Mouse (Mus musculus): ENCODE data around the gene Gm49776.

GRCm38 (mm10) chr16:18220001-18220400, 38.1 kb downstream of the Gm49776 start:
- TF ChIP-seq POLR2A (IDR thresholded peaks at IDR 0.05; ENCODE audit: control insufficient read depth, extremely low read depth, insufficient read depth, low read length, poor library complexity): no peak
- no peak for TF ChIP-seq CTCF (IDR thresholded peaks at IDR 0.05; ENCODE audit: borderline replicate concordance, control insufficient read depth, extremely low read depth, insufficient read depth, low read length, poor library complexity)
